Mouse (Mus musculus): Measurements from ENCODE around the gene Diaph3.

Diaph3 gene

DNA sequence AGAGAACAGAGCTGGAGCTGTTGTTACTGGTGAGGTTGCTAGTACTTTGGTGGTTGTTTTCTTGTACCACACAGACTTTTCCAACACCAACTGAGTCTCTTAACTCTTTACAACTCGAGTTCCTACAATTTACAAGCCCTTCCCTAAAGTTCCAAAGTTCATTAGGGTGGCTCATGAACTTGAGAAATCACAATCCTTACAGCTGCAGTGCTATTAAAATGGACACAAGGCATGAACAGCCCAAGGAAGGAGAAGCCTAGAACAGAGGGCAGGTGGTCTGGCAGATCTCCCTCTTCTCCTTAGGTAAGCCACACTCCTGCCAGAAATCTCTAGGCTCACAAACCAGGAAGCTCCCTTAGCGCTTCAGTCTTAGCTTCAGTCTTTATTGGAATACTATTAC, 303.4 kb downstream of the Diaph3 start:
- no peak for DNase-seq

DNA sequence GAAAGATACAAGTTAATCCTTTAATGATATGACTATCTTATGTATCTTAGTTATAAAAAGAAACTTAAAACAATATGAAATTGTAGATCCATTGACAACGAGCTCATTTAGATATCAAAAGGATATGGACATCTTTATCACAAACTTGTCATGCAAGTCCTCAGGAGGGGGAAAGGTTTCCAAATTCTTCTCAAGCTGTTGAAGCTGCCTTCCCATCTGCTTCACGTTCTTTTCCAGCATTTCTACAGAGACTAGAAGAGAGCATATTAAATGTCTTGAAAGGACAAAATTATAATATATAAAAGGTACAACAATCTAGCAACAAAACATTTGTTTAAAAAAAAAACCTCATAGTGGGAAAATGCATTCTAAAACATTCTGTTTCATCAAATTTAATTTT, 306.2 kb downstream of the Diaph3 start:
- DNase-seq = no peak

DNA sequence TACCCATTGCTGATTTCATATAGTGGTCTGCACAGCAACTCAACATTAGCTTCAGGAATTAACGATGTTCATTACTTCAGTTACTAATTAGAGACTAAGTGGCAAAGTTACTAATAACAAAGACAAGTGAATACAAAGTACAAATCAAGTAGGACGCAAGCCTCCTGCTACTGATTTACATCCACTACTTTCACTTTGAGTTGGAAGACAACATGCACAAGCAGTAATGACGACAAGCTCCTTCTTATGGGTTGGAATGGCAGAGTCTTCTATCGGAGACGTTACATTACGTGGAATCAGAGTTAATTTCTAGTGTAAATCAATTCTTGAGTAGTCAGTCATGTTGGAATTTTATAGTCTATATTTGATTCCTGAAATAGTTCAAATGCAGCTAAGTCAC, 306.8 kb downstream of the Diaph3 start:
- DNase-seq = no peak

DNA sequence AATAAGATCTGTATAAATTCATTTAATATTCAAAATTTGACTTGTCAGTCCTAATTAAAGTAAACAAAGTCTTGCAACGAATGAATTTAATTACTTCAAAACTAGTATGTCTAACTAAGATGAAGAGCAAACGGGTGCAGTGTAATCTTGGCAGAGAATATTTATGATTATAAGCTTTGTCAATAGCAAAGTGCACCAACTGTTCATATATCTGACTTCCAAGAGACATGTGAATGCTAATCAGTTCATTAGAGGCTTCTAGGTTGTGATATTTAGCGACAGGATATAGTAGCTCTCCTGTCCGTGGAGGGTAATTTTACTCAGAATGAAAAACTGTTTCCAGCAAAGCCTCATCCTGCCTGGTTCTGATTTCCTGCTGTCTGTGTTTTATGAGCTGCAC, 308.0 kb downstream of the Diaph3 start:
- no peak for DNase-seq

DNA sequence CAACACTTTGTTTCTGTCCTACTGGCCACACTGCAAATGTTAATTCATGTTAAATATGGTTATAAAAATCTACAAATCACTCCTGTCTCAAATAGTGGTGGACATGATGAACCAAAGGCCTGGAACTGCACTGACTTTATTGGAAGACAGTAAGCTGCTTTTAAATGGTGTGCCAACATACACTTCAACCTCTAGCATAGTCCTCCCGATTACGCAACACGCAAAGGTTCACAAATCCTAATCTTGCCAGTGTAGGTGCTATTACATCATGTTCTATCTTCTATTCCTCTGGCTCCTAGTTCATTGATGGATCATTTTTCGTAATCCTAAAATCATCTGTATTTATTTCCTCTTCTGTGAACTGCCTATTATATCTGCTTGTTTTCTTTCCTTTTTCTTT, 324.8 kb downstream of the Diaph3 start:
- DNase-seq = no peak

DNA sequence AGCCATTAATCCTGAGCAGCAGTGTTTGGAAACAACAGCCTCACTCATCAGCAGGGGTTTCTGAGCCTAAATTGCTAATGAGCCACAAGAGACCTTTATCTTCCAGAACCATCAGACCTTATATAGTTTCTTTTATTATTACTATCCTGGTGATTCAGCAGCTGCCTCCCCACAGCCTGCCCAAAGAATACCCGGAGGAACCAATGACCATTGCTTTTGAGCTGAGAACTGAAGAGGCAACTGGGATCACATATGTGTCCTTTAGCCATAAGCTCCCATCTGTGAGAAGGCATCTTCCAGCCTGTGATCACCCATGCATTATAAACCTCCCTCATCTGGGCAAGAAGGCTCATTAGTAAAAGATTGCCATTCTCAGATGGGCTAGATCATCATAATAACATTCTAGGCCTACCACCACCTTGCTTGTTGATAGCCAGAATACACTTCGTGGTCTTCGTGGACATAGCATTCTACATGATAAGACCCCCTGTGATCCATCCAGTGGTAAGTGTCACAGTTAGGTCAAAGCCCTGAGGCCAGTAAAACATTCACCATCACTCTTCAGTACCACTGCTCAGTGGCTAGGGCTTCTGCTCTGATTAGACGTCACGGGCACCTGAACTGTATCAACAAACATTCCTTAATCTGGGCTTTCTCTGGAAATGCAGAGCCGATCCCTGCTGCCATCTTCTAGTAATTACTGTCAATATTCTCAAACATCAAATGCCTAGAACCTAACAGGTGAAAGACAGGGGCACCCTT, 352.0 kb downstream of the Diaph3 start:
- DNase-seq = no peak

DNA sequence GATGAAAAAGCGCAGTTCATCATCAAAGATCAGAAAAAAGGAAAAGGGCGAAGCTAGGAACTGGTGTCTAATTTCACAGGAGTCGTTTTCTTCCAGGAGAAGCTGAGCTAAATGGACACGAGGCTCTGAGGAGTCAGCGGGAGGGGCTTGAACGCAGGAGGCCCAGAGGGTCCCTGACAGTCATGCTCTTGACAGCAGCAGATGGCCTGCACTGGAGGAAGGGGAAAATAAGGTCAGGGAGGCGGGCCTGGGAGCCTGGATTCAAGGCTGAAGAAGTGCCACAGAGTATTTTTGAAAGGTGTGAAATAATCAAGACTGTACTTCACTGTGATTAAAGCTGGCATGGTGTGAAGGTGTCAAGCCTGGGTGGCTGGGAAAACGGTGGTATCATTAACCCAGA, 354.2 kb downstream of the Diaph3 start:
- DNase-seq = no peak

DNA sequence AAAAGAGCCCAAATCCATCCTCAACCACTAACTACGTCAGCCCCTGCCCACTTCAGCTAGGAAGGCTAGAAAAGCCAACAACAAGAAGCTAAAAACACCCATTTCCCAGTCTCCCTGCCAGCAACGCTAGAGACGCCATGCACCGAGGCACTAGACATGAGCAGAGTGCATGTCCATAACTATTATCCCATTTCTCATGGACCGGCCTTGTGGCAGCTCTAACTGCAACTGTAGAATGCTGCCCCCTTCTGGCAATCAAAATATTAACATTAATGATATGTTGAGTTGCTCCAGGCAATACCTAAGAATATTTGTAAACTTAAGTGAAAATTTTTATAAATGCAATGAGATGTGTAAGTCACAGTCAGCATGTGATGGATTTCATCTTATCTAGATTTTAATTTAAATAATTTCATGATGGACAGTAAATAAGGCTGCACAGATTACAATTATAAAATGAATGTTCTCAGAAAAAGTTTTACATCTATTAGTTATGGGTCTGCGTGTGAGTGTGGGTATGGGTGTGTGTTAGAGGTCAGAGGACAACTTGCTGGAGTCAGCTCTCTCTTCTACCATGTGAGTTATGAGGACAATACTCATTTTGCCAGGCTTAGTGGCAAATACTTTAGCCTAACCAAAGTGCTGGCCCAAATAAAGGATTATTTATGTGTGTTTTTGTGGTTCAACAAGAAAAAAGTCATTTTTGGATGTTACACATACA, 359.3 kb downstream of the Diaph3 start:
- peak; percentile 16 for DNase-seq

DNA sequence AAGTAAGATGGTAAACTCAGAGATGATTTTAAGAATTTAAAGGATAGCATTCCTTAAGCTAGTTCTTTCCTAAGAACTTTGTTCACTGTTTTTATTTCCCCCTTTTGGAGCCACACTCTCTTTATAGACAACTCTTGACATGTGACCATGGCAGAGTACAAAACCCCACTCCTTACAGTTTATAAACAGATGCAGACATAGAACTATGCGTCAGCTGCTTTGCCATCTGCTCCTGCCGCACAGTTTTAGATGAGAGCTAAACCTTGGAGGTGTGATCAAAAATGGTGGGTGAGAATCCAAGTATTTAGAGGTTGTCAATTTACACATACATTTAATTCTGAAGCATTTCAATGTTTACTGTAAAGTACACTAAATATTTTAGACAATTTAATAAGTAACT, 367.7 kb downstream of the Diaph3 start:
- DNase-seq = no peak

DNA sequence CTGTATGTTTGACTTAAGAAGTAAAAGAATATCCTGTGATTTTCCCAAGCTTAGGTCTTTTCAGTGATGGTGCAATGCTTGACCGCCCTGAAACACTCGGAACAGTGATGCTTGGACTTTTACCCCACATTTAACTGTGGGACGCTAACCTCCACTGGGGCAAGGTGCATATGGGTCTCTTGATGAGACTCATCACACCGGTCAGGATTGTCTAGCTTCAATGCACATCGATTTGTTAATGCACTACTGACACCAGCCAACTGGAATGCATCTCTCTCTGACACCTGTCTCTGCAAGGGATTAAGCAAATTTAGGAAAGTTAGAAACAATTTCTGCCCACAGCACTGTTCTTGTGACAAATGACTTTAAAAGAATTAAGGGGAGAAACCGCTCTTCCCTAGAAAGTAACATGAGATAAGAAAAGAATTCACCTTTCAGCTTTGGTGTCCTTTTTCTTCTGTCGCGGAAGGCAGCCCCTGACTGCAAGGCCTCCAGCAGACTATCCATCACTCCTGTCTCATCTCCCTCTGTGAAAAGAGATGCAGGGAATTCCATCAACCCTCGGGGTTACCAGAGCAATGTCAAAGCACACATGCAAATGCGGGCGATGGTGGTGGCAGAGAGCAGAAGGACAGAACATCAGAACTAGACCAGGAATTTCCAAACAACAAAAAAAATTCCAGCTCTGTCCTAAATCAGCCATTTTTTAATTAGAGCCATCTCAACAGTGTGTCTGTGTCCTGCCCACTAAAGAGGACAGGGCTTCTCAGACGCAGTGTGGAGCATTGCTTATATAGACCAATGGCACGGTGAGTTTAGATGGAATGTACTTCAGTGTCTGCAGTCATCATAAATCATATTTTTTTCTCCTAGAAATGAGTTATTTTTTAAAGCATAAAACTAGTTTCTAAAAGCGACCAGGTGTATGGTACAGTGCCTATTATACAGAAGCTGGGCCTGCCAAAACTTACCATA, 368.6 kb downstream of the Diaph3 start:
- DNase-seq = no peak

DNA sequence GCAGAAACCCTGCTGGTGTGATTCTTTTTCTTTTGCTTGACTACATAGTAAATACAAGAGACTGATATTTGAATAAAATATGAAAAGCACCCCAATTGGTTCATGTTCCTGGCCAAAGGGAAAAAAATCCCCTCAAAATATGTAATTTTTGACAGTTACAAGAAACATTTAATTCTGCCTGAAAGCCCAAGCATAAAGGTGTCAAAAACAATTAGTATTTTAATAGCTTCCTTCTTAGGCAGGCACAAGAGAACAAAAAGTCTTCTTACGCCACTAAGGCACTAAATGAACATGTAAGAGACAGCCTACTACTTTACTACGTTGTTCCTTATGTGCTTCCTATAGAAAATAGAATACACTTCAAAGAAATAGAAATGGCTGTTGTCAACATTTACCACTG, 376.7 kb downstream of the Diaph3 start:
- DNase-seq = no peak

DNA sequence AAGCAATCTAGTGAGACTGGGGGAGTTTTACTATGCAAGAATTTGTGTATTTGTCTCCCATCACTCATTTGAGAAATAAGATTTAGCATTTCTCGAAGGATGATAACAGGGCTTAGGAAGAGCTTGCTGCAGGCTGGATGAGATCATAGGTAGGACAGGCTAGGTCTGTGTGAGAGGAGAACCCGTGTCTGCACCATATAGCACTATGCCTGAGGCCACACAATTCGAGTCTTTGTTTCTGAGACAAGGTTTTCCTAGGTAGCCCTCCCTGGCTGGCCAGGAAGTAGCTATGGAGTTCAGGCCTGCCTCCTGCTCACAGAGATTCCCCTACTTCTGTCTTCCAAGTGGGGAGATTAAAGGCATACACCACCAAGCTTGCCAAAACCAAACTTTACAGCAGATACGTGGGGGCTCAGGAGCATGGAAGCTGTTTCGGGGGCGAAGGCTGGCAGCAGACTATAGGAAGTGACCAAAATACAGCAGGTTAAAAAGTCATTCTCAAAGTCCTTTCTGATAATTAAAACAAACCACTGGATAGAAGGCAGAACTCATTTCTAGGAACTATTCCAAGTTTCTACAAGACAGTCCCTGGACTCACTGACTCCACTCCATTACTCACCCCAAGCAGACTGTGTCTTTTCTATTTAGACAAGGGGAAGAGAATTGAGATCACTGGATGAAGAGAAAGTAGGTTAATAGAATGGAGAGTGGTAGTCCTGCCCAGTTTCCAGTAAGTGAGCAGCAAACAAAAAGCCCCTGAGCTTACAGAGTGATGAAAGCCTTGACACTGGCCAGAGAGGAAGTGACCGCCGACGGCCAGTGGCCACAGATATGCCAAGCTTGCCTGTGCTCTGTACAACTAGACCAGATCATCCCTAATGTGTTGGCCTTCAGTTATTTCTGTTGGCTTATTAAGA, 383.2 kb downstream of the Diaph3 start:
- no peak for DNase-seq

DNA sequence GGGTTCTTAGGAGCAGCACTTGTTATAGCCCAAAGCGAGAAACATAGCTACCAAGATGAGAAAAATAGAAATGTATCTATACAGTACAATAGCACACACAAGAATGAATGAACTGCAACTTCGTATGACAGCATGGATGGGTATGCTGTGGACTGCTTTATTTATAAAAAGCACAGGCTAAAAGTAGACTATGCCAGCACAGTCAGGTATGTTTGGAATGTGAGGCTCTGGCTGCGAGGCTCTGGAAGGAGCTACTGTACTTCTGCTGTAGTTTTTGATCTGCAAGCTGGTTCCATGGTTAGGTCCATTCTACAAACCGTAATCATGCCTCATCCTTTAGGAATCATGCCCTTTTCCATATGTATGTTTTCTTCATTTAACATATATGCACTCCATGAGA, 383.9 kb downstream of the Diaph3 start:
- no peak for DNase-seq

DNA sequence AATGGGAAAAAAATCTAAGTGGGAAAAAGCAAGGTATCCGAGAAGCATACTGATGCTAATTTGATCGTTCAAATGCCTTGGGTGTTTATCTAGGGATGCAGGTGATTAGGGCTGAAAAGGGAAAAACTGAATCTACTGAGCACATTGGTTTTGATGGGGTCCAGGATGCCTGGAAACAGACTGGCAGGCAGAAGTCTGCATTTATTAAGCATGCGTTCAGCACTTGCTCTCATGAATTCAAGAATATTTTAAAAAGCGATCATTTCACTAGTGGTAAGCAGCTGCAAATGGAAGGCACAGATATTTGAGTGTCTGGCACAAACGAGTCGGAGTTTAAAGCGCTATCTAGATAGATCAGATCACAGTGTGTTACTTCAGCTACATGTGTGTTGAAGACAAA, 390.7 kb downstream of the Diaph3 start:
- no peak for DNase-seq

DNA sequence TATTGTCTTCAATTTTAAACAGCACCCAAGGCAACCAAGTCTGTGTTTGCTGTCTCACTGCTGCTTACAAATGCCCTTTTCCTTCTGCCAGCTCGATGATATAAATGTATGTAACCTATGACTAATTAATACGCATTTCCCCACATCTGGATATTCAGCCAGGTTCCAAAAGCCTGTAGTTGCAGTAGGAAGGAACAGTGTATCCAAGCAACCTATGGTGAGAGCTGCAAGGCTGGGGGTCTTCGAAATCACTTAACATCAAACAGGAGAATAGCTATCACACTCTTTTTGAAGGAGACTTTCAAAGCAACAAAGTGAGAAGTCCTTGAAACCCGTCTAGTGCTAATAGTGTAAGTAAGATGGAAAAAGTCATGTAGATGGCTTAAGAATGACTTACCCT, 391.6 kb downstream of the Diaph3 start:
- no peak for DNase-seq

DNA sequence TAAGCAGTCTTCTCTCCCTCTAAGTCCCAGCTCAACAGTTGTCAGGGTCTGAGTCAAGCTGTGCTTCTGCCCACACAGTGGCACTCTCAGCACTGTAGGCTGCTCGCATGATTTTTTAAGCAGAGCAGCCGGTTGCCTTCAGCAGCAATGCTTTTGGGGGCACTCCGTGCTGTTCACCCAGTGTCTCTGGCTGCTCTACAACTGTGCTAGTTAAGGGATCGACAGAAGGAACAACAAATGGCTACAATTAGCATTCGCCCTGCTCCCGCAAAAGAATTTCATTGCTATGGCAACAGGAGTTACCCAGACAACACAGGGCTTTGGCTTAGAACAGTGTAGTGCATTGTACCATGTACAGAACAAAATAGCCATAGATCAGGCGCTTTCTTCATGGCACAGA, 392.2 kb downstream of the Diaph3 start:
- DNase-seq = no peak

DNA sequence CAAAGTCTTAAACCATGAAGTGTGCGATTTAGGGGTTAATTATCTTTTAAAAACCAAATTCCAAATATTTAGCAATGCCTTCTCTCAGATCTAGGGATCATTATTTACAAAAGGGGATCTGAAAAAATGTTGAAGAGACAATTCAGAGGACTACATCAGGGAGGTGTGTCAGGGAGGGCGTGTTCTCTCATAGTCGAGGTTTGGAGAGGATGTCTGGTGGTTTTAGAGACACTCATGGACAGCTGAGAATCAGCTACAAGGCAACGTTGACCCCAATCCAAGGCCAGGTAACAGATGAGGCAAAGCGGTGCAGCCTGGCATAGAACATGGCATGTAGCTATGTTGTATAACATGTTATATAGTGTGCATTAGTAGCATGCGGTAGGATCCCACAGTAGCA, 396.5 kb downstream of the Diaph3 start:
- no peak for DNase-seq

DNA sequence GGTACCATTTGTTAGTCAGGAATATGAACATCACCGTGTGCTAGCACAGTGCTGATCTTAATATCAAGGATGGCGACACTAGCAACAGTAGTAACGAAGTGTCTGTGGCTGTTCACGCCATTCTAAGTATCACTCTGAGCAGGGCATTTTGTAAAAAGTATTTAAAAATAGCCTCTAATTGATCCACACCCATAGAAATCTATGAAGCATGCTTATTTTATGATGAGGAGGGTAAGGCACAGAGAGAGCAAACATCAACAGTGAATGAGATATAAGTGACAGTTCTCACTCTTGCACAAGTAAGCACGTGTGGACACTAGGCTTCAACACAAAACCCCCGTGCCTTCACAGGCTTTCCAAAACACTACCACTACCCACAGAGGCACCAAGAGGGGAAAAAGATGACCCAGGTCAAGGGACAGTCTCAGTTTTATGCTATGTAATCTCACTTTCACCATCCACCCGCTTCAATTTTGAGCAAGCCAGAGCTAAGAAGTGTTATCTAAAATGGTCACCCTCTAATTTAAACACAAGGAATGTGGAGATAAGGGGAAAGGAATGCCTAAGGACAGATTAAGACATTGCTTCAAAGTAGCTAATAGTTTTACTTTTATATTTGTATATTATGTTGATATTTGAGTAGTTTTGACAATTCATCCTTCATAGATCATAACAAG, 399.0 kb downstream of the Diaph3 start:
- no peak for DNase-seq

DNA sequence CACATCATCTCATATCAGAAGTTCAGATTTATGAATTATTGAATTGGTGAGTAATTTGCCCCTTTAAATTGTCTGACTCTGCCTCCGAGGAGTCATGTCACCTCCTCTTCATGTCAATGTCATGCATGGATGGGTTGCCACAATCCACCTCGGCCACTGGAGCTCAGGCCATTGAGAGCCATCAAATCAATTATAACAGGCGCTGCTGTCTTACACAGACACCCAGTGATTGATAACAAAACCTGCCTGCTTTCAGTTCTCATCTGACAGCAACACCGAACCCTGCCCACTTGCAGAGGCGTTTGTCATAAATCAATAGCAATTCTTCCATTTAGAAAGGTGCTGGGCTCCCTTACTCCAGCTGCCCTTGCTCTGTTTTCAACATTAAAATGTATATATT, 402.1 kb downstream of the Diaph3 start:
- DNase-seq = no peak

DNA sequence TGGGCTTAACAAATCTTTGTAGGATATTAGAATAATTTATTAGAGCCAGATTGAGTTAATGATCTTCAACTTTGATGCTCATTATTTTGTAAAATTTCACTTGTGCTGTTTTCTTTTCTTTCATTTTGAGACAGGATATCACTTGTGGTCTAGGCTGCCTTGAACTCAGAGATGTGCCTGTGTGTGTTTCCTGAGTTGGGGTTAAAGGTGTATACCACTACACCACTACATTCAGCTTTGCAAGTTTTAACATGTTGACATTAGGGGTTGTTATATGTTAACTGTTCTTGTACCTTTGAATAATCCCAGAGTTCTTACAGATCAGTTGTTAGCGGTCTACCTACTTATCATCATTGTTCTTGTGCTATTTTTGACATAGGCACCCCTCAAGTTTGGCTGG, 404.4 kb downstream of the Diaph3 start:
- DNase-seq = no peak

DNA sequence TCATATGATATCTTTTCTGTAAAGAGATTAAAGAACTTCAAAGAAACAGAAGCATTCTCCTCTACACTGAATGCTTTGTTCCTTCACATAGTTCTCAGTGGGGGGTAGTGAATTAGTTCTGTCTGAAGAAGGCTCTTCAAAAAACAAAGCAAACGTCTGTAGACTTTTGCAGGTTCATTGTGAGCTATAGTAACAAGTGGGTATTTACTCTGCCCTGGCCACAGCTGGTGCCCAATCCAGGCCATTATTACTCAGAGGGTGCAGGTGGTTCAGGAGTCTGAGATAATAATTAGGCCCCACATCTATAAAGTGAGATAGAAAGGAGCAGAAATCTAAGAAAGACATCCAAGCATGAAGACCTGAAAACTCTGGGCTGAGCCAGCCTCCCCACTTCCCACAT, 409.7 kb downstream of the Diaph3 start:
- no peak for DNase-seq

DNA sequence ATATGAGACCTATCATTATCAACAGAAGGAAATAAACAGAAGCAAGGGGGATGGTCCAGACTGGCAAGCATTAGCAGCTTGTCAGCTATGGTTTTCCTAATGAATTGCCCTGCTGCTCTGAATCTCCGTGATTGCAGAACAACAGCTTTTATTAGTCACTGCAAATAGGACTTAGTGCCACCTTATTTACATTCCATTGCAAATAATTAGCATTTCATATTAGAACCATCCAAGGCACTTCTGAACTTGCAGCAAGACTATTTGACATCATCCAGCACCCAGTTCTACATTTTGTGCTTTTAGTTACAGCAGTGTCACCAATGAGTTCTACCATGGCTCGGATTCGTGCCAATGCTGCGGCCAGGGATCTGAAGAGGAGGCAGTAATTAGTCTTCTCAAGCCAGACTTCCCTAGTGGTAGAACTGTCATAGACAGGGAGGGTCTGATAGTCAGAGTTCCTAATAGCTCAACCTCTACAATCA, 411.4 kb downstream of the Diaph3 start:
- no peak for DNase-seq
